Comparison of ENCODE assay signal across 12 mouse cellular contexts in genomic region chr5:75070656-75071375, GRCm38 (mm10). TPM values are rescaled to one million over a fixed set of nuclear protein-coding genes. Genes with fewer than 3 reads are reported as not detected.
A peak's percentile ranks its signal among the peaks of the same experiment; 100 is the strongest.
DNase-seq lines count a peak whose midpoint lies in the region; ATAC-seq lines count a peak whose summit lies in the region.
"Had no signal": no experiment of that assay in that cellular context is flagged by ENCODE, and none has a peak within 500 bp of the region (broad histone marks: within the 10 kb centered on the region; RNA-seq: fewer than 3 reads in every experiment).

No protein-coding gene starts in this region.

- H3K27me3 ChIP-seq in embryonic facial prominence, embryonic 11.5 days (ENCODE audit: control insufficient read depth, insufficient read depth, low read length): peaks cover 71% of the 10 kb centered on the region
- H3K27me3 ChIP-seq in hindbrain, embryonic 14.5 days (ENCODE audit: control insufficient read depth, insufficient read depth, low read length): peaks cover 99% of the 10 kb centered on the region
- peaks cover 97% of the 10 kb centered on the region for H3K27me3 ChIP-seq in neural tube, embryonic 15.5 days (replicated peaks)

- peaks cover 8% of the 10 kb centered on the region for H3K4me1 ChIP-seq in embryonic facial prominence, embryonic 11.5 days (ENCODE audit: control insufficient read depth, insufficient read depth, low read length)
- peaks cover 10% of the 10 kb centered on the region for H3K4me1 ChIP-seq in hindbrain, embryonic 14.5 days (replicated peaks; ENCODE audit: control insufficient read depth, insufficient read depth, low read length)
- peaks cover 42% of the 10 kb centered on the region for H3K4me1 ChIP-seq in neural tube, embryonic 15.5 days

- DNase-seq in retina, embryonic 14.5 days (ENCODE audit: low spot score): peak; percentile 52
- no peak for DNase-seq in retina, postnatal 1 day
- DNase-seq in embryonic facial prominence, embryonic 11.5 days (ENCODE audit: low spot score): peak; percentile 46
- DNase-seq in hindbrain, embryonic 14.5 days (ENCODE audit: low spot score): no peak
- DNase-seq in lung, adult 18-20 months: no peak
- no peak for DNase-seq in frontal cortex, postnatal 25 days (ENCODE audit: low spot score in 2 of 2)
- DNase-seq in layer of hippocampus, adult 8-10 months (ENCODE audit: low spot score in 2 of 2): no peak
- DNase-seq: gastrocnemius, postnatal 14 days; left cerebral cortex, postnatal 4 days had no signal

- 0 out of 2 replicates have a peak, but pooled peaks have one; percentile 17 for ATAC-seq in embryonic facial prominence, embryonic 11.5 days (replicated peaks; ENCODE audit: insufficient number of reproducible peaks, low FRiP score, low TSS enrichment, low read depth)
- ATAC-seq in hindbrain, embryonic 14.5 days (ENCODE audit: low FRiP score): no peak
- ATAC-seq in neural tube, embryonic 15.5 days (ENCODE audit: low FRiP score): no peak

- no peaks in the 10 kb centered on the region for H3K36me3 ChIP-seq in embryonic facial prominence, embryonic 11.5 days (replicated peaks; ENCODE audit: control insufficient read depth, insufficient read depth, low read depth, low read length)
- H3K36me3 ChIP-seq in hindbrain, embryonic 14.5 days (replicated peaks; ENCODE audit: control insufficient read depth, insufficient read depth): no peaks in the 10 kb centered on the region
- no peaks in the 10 kb centered on the region for H3K36me3 ChIP-seq in neural tube, embryonic 15.5 days

- H3K4me2 ChIP-seq in embryonic facial prominence, embryonic 11.5 days (ENCODE audit: low read depth, low read length): no peak overlapping the region
- H3K4me2 ChIP-seq in hindbrain, embryonic 14.5 days (replicated peaks): peak overlapping the region; percentile 15; the same call in 1 of the 2 replicates
- peak overlapping the region; percentile 22 for H3K4me2 ChIP-seq in neural tube, embryonic 15.5 days

- 2% methylated on average over 23 of the region's 23 CpGs for WGBS in embryonic facial prominence, embryonic 11.5 days
- 1% methylated on average over 23 of the region's 23 CpGs for WGBS in hindbrain, embryonic 14.5 days
- WGBS in neural tube, embryonic 15.5 days: under 1% methylated on average over 23 of the region's 23 CpGs

- H3K9me3 ChIP-seq in embryonic facial prominence, embryonic 11.5 days (replicated peaks; ENCODE audit: control insufficient read depth, low read length): no peaks in the 10 kb centered on the region
- no peaks in the 10 kb centered on the region for H3K9me3 ChIP-seq in hindbrain, embryonic 14.5 days (ENCODE audit: control insufficient read depth, low read length)
- no peaks in the 10 kb centered on the region for H3K9me3 ChIP-seq in neural tube, embryonic 15.5 days (replicated peaks)

- no peak overlapping the region for H3K9ac ChIP-seq in embryonic facial prominence, embryonic 11.5 days (replicated peaks; ENCODE audit: low read length)
- H3K9ac ChIP-seq in hindbrain, embryonic 14.5 days: no peak overlapping the region
- H3K9ac ChIP-seq in neural tube, embryonic 15.5 days (replicated peaks): no peak overlapping the region

- H3K4me3 ChIP-seq in embryonic facial prominence, embryonic 11.5 days (ENCODE audit: low read depth, low read length): no peak overlapping the region
- no peak overlapping the region for H3K4me3 ChIP-seq in hindbrain, embryonic 14.5 days (replicated peaks; ENCODE audit: low read length)
- no peak overlapping the region for H3K4me3 ChIP-seq in neural tube, embryonic 15.5 days (replicated peaks)

- no peak overlapping the region for H3K27ac ChIP-seq in embryonic facial prominence, embryonic 11.5 days (replicated peaks; ENCODE audit: low read depth, low read length)
- no peak overlapping the region for H3K27ac ChIP-seq in hindbrain, embryonic 14.5 days
- H3K27ac ChIP-seq in neural tube, embryonic 15.5 days (replicated peaks): no peak overlapping the region
- H3K27ac ChIP-seq: macrophage had no signal

RNA-seq across cellular contexts. Expression of gene Gsx2, which starts 4.6 kb away (rescaled TPM):
- 0.82 and 1.7 TPM in 2 replicates for polyA plus RNA-seq in embryonic facial prominence, embryonic 11.5 days (2014; fragmentation: Nextera tagmentation; extraction: Ambion mirVana)
- polyA plus RNA-seq in hindbrain, embryonic 14.5 days (2014; fragmentation: Nextera tagmentation; extraction: Ambion mirVana): 0.37 TPM in 1 of 2 replicates, not detected in the other
- polyA plus RNA-seq in neural tube, embryonic 15.5 days (2015; fragmentation: Nextera tagmentation; extraction: Ambion mirVana): 0.20 TPM in 1 of 2 replicates, not detected in the other
- total RNA-seq in layer of hippocampus, adult 8-10 months (2022): under 1 TPM in 3 of 4 experiments, not detected in 1; 0.30 to 0.67 (median 0.37) TPM
- total RNA-seq: gastrocnemius, postnatal 14 days had no signal
- polyA plus RNA-seq: kidney, embryonic 16.5 days; macrophage had no signal

RNA-seq across cellular contexts. Expression of gene Chic2, which starts 26.2 kb away (rescaled TPM):
- polyA plus RNA-seq in embryonic facial prominence, embryonic 11.5 days (2014; fragmentation: Nextera tagmentation; extraction: Ambion mirVana): 45.3 and 51.2 TPM in 2 replicates
- polyA plus RNA-seq in hindbrain, embryonic 14.5 days (2014; fragmentation: Nextera tagmentation; extraction: Ambion mirVana): 47.2 and 47.4 TPM in 2 replicates
- 24.6 and 30.2 TPM in 2 replicates for polyA plus RNA-seq in neural tube, embryonic 15.5 days (2015; fragmentation: Nextera tagmentation; extraction: Ambion mirVana)
- 10 to 100 TPM; 17.7 to 23.0 (median 20.5) TPM for total RNA-seq in layer of hippocampus, adult 8-10 months (2022)

Comparison
In these comparisons a context has a peak if more than half of its experiments do, and no peak if none do; other contexts are left out.
1. DNase-seq: peak in retina, embryonic 14.5 days (single experiment) and embryonic facial prominence, embryonic 11.5 days (single experiment); none in retina, postnatal 1 day (single experiment), hindbrain, embryonic 14.5 days (single experiment), lung, adult 18-20 months (0 of 2), frontal cortex, postnatal 25 days (0 of 2) and layer of hippocampus, adult 8-10 months (0 of 2).